Comparison of ENCODE assay signal across 8 mouse cellular contexts in the genomic region with DNA sequence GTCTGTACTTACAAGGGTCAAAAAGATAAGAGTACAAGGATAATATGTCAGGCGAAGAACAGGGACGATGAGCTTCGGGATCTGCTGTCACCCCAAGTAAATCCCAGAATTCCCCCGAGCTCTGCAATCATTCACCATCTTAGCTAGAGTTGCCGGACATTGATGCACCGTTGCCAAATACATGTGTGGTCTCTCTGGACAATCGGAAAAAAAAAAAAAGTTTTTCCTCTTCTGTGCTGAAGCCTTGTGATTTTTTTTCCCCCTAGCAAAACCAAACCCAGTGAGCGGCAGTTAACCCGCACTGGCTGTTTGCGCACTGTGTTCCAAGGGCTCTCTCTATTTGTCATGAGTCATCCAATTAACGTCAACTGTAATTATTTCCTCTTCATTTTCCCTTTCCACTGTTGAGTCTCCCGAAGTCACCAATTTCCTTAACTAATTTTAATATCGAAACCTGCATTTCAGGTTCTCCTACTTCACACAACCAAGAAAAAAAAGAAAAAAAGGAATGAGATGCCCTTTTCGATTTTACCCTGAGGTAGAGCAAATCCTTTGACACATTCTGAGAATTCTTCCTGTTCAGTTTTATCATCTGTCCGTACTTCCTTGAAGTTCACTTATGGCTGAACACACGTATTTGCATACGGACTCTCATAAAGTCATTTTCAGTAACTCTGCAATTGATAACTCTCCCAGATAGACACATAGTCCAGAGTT.
A peak's percentile ranks its signal among the peaks of the same experiment; 100 is the strongest.
DNase-seq lines count a peak whose midpoint lies in the region; ATAC-seq and TF ChIP-seq lines count a peak whose summit lies in the region.

No protein-coding gene starts in this region.

- no peaks in the 10 kb centered on the region for H3K36me3 ChIP-seq in kidney, postnatal 0 days (ENCODE audit: insufficient read depth, low read length)
- no peaks in the 10 kb centered on the region for H3K36me3 ChIP-seq in hindbrain, embryonic 12.5 days

- WGBS in kidney, postnatal 0 days = 35% methylated on average over 17 of the region's 17 CpGs
- 74% methylated on average over 17 of the region's 17 CpGs for WGBS in hindbrain, embryonic 12.5 days

- no peak for TF ChIP-seq CTCF in kidney, postnatal 0 days (IDR thresholded peaks at IDR 0.05; ENCODE audit: low read depth)

- H3K27me3 ChIP-seq in kidney, postnatal 0 days (ENCODE audit: insufficient read depth, low read length) = no peaks in the 10 kb centered on the region
- no peaks in the 10 kb centered on the region for H3K27me3 ChIP-seq in hindbrain, embryonic 12.5 days

- peak overlapping the region; percentile 18; the same call in 1 of the 2 replicates for H3K9ac ChIP-seq in kidney, postnatal 0 days (ENCODE audit: low read depth, low read length)
- no peak overlapping the region for H3K9ac ChIP-seq in hindbrain, embryonic 12.5 days

- no peak for ATAC-seq in kidney, postnatal 0 days (replicated peaks; ENCODE audit: low FRiP score, low read depth)
- no peak for ATAC-seq in hindbrain, embryonic 12.5 days (ENCODE audit: low FRiP score)
- ATAC-seq in erythroblast, adult 5-6 weeks (replicated peaks; ENCODE audit: low FRiP score, poor library complexity, severe bottlenecking) = no peak

- no peak overlapping the region for H3K27ac ChIP-seq in kidney, postnatal 0 days
- H3K27ac ChIP-seq in brown adipose tissue, adult 24 weeks (replicated peaks; ENCODE audit: low read depth, low read length) = no peak overlapping the region
- no peak overlapping the region for H3K27ac ChIP-seq in hindbrain, embryonic 12.5 days

- H3K4me2 ChIP-seq in kidney, postnatal 0 days (ENCODE audit: low read length) = peak overlapping the region; percentile 59
- H3K4me2 ChIP-seq in hindbrain, embryonic 12.5 days (replicated peaks) = 0 out of 2 replicates have a peak overlapping the region, but pooled peaks have one; percentile 16

- no peaks in the 10 kb centered on the region for H3K9me3 ChIP-seq in kidney, postnatal 0 days (replicated peaks; ENCODE audit: low read length)
- no peaks in the 10 kb centered on the region for H3K9me3 ChIP-seq in hindbrain, embryonic 12.5 days (replicated peaks)

- DNase-seq in kidney, postnatal 0 days (ENCODE audit: low spot score) = no peak
- no peak for DNase-seq in kidney, postnatal 25 days
- DNase-seq in lung, postnatal 25 days (ENCODE audit: low spot score) = peak; percentile 45
- no peak for DNase-seq in right cerebral cortex, postnatal 14 days
- DNase-seq in right cerebral cortex, adult 18-20 months = no peak

- peak overlapping the region; percentile 30 for H3K4me3 ChIP-seq in kidney, postnatal 0 days (replicated peaks; ENCODE audit: low read depth, low read length)
- peak overlapping the region; percentile 54 for H3K4me3 ChIP-seq in brown adipose tissue, adult 24 weeks (ENCODE audit: insufficient read depth, low read depth, low read length)
- no peak overlapping the region for H3K4me3 ChIP-seq in hindbrain, embryonic 12.5 days

- 0 out of 2 replicates have a peak, but pooled peaks cover 5% of the 10 kb centered on the region for H3K4me1 ChIP-seq in kidney, postnatal 0 days (replicated peaks; ENCODE audit: insufficient read depth, low read length)
- H3K4me1 ChIP-seq in brown adipose tissue, adult 24 weeks (ENCODE audit: control insufficient read depth, insufficient read depth, insufficient read length, low read length) = no peaks in the 10 kb centered on the region
- peaks cover 11% of the 10 kb centered on the region for H3K4me1 ChIP-seq in hindbrain, embryonic 12.5 days
